Mouse (Mus musculus): ENCODE measurements around the gene D430042O09Rik.

- TF ChIP-seq CTCF (IDR thresholded peaks at IDR 0.05; ENCODE audit: low read depth, low read length), result no peak
- no peak for TF ChIP-seq POLR2A (IDR thresholded peaks at IDR 0.05; ENCODE audit: extremely low read depth, insufficient read depth, low read length)
These were observed 192.2 kb downstream of the D430042O09Rik start for GRCm38 (mm10) chr7:125899916-125900315.

Data from liver, adult 2 months (tissue).